In genomic region chr12:76434111-76434510, GRCm38 (mm10) we compare ENCODE assay signal across 25 mouse cellular contexts. TPM values are rescaled to one million over a fixed set of nuclear protein-coding genes. Genes with fewer than 3 reads are reported as not detected.
DNase-seq lines count a peak whose midpoint lies in the region; ATAC-seq and TF ChIP-seq lines count a peak whose summit lies in the region.
"Had no signal": no experiment of that assay in that cellular context is flagged by ENCODE, and none has a peak within 500 bp of the region (broad histone marks: within the 10 kb centered on the region; RNA-seq: fewer than 3 reads in every experiment).

No protein-coding gene starts in this region.

- TF ChIP-seq EP300 in liver, postnatal 0 days (IDR thresholded peaks at IDR 0.05; ENCODE audit: low read depth), result no peak
- peak; percentile 46; the same call in 1 of the 2 replicates for TF ChIP-seq EP300 in lung, postnatal 0 days (IDR thresholded peaks at IDR 0.05)

- no peak for TF ChIP-seq CTCF in liver, adult 2 months (IDR thresholded peaks at IDR 0.05; ENCODE audit: low read depth, low read length)
- TF ChIP-seq CTCF in liver, postnatal 0 days (IDR thresholded peaks at IDR 0.05; ENCODE audit: low read depth), result no peak
- 0 out of 2 replicates have a peak, but pooled peaks have one; percentile 27 for TF ChIP-seq CTCF in lung, postnatal 0 days (IDR thresholded peaks at IDR 0.05)

- WGBS in heart, embryonic 11.5 days (ENCODE audit: insufficient replicate concordance), result 19% methylated on average over 7 of the region's 7 CpGs
- WGBS in heart, embryonic 15.5 days, result 26% methylated on average over 7 of the region's 7 CpGs
- 18% methylated on average over 7 of the region's 7 CpGs for WGBS in liver, adult 2 months
- WGBS in liver, postnatal 0 days (ENCODE audit: insufficient replicate concordance), result 35% methylated on average over 7 of the region's 7 CpGs
- WGBS in lung, postnatal 0 days, result 21% methylated on average over 7 of the region's 7 CpGs

- H3K79me2 ChIP-seq in liver, adult 2 months (ENCODE audit: control insufficient read depth, insufficient read depth, low read length), result no peaks in the 10 kb centered on the region

- TF ChIP-seq POLR2A in liver, adult 2 months (IDR thresholded peaks at IDR 0.05; ENCODE audit: extremely low read depth, insufficient read depth, low read length), result no peak

- no peak overlapping the region; the same call in 1 of the 2 replicates for H3K9ac ChIP-seq in heart, embryonic 11.5 days (ENCODE audit: low read depth, low read length)
- H3K9ac ChIP-seq in heart, embryonic 15.5 days, result no peak overlapping the region
- H3K9ac ChIP-seq in liver, adult 2 months (ENCODE audit: low read depth, low read length), result no peak overlapping the region
- no peak overlapping the region for H3K9ac ChIP-seq in liver, postnatal 0 days (replicated peaks)
- H3K9ac ChIP-seq in lung, postnatal 0 days (replicated peaks; ENCODE audit: low read depth), result no peak overlapping the region
- H3K9ac ChIP-seq: hindbrain, embryonic 14.5 days; intestine, embryonic 15.5 days had no signal

- H3K4me2 ChIP-seq in heart, embryonic 11.5 days, result peak overlapping the region; percentile 78
- peak overlapping the region; percentile 64 for H3K4me2 ChIP-seq in heart, embryonic 15.5 days
- no peak overlapping the region for H3K4me2 ChIP-seq in liver, postnatal 0 days (ENCODE audit: low read depth, low read length)
- H3K4me2 ChIP-seq in lung, postnatal 0 days (replicated peaks; ENCODE audit: low read depth, low read length), result peak overlapping the region; percentile 2; the same call in 1 of the 2 replicates
- H3K4me2 ChIP-seq: hindbrain, embryonic 14.5 days had no signal

- ATAC-seq in heart, embryonic 11.5 days (replicated peaks; ENCODE audit: insufficient number of reproducible peaks, low FRiP score, low TSS enrichment), result no peak
- no peak; the same call in 1 of the 2 replicates for ATAC-seq in heart, embryonic 15.5 days (replicated peaks; ENCODE audit: insufficient number of reproducible peaks, insufficient read depth, low FRiP score, low read depth)
- ATAC-seq in liver, postnatal 0 days, result no peak
- ATAC-seq in lung, postnatal 0 days, result peak; percentile 69
- ATAC-seq: forebrain, embryonic 14.5 days; intestine, embryonic 15.5 days had no signal

- H3K27ac ChIP-seq in heart, embryonic 11.5 days (ENCODE audit: low read depth, low read length), result 0 out of 2 replicates have a peak overlapping the region, but pooled peaks have one; percentile 25
- no peak overlapping the region for H3K27ac ChIP-seq in heart, embryonic 15.5 days
- H3K27ac ChIP-seq in liver, adult 2 months (replicated peaks; ENCODE audit: insufficient read depth, low read depth, low read length), result no peak overlapping the region
- no peak overlapping the region for H3K27ac ChIP-seq in liver, postnatal 0 days (ENCODE audit: low read depth)
- H3K27ac ChIP-seq in lung, postnatal 0 days (ENCODE audit: low read length), result no peak overlapping the region
- H3K27ac ChIP-seq: embryonic facial prominence, embryonic 15.5 days; forebrain, embryonic 10.5 days; gastrocnemius, adult 2 months; hindbrain, embryonic 14.5 days; intestine, embryonic 15.5 days had no signal

- H3K4me1 ChIP-seq in heart, embryonic 11.5 days (ENCODE audit: control insufficient read depth, insufficient read depth, low read length), result peaks cover 5% of the 10 kb centered on the region; the same call in 1 of the 2 replicates
- H3K4me1 ChIP-seq in heart, embryonic 15.5 days (replicated peaks), result peaks cover 20% of the 10 kb centered on the region
- H3K4me1 ChIP-seq in liver, adult 2 months (ENCODE audit: control insufficient read depth, insufficient read depth, low read length), result peaks cover 6% of the 10 kb centered on the region
- H3K4me1 ChIP-seq in liver, postnatal 0 days (ENCODE audit: insufficient read depth), result peaks cover 5% of the 10 kb centered on the region
- H3K4me1 ChIP-seq in lung, postnatal 0 days (ENCODE audit: insufficient read depth, low read depth, low read length), result peaks cover 4% of the 10 kb centered on the region; the same call in 1 of the 2 replicates

- peaks cover 10% of the 10 kb centered on the region for H3K27me3 ChIP-seq in heart, embryonic 11.5 days (ENCODE audit: control insufficient read depth, insufficient read depth, low read length)
- peaks cover 9% of the 10 kb centered on the region for H3K27me3 ChIP-seq in heart, embryonic 15.5 days
- H3K27me3 ChIP-seq in liver, adult 2 months (ENCODE audit: control insufficient read depth, insufficient read depth, low read length), result no peaks in the 10 kb centered on the region
- peaks cover 4% of the 10 kb centered on the region; the same call in 1 of the 2 replicates for H3K27me3 ChIP-seq in liver, postnatal 0 days (ENCODE audit: insufficient read depth, low read length)
- H3K27me3 ChIP-seq in lung, postnatal 0 days (replicated peaks; ENCODE audit: insufficient read depth, low read length), result no peaks in the 10 kb centered on the region
- H3K27me3 ChIP-seq: intestine, embryonic 15.5 days had no signal

- DNase-seq in heart, postnatal 10 days, result no peak
- no peak for DNase-seq in heart, adult 8-10 months (ENCODE audit: low spot score)
- DNase-seq in liver, adult 2 months (ENCODE audit: extremely low read depth, low read depth, low spot score), result peak; percentile 78
- DNase-seq in liver, postnatal 0 days, result no peak
- DNase-seq in lung, postnatal 0 days (ENCODE audit: low spot score), result peak; percentile 62
- no peak for DNase-seq in lung, postnatal 25 days (ENCODE audit: low spot score)
- DNase-seq: adrenal gland, postnatal 10 days; cerebellum, adult 11 months; cerebellum, adult 8-10 months; cerebellum, postnatal 14 days; embryo, embryonic 11 days; gastrocnemius, adult 2 months; gastrocnemius, postnatal 25 days had no signal

- no peaks in the 10 kb centered on the region for H3K36me3 ChIP-seq in heart, embryonic 11.5 days (ENCODE audit: control insufficient read depth, insufficient read depth, low read length)
- H3K36me3 ChIP-seq in heart, embryonic 15.5 days, result no peaks in the 10 kb centered on the region
- no peaks in the 10 kb centered on the region for H3K36me3 ChIP-seq in liver, adult 2 months (ENCODE audit: control insufficient read depth, insufficient read depth, low read length)
- no peaks in the 10 kb centered on the region for H3K36me3 ChIP-seq in liver, postnatal 0 days (replicated peaks; ENCODE audit: insufficient read depth, low read length)
- no peaks in the 10 kb centered on the region for H3K36me3 ChIP-seq in lung, postnatal 0 days (ENCODE audit: insufficient read depth, low read length)
- H3K36me3 ChIP-seq: embryonic facial prominence, embryonic 15.5 days; forebrain, embryonic 10.5 days; hindbrain, embryonic 10.5 days; intestine, embryonic 15.5 days had no signal

- H3K9me3 ChIP-seq in heart, embryonic 11.5 days (replicated peaks; ENCODE audit: control insufficient read depth, low read length), result no peaks in the 10 kb centered on the region
- no peaks in the 10 kb centered on the region for H3K9me3 ChIP-seq in heart, embryonic 15.5 days (replicated peaks)
- H3K9me3 ChIP-seq in liver, postnatal 0 days (ENCODE audit: low read length), result no peaks in the 10 kb centered on the region
- no peaks in the 10 kb centered on the region for H3K9me3 ChIP-seq in lung, postnatal 0 days (ENCODE audit: low read length)
- H3K9me3 ChIP-seq: embryonic facial prominence, embryonic 15.5 days; forebrain, embryonic 10.5 days; hindbrain, embryonic 10.5 days; intestine, embryonic 15.5 days had no signal

- no peak overlapping the region for H3K4me3 ChIP-seq in heart, embryonic 11.5 days (ENCODE audit: low read depth, low read length)
- peak overlapping the region; percentile 16 for H3K4me3 ChIP-seq in heart, embryonic 15.5 days
- H3K4me3 ChIP-seq in liver, adult 2 months (ENCODE audit: insufficient read depth, low read depth, low read length), result no peak overlapping the region
- no peak overlapping the region for H3K4me3 ChIP-seq in liver, postnatal 0 days (ENCODE audit: low read depth, low read length)
- H3K4me3 ChIP-seq in lung, postnatal 0 days (ENCODE audit: low read depth, low read length), result no peak overlapping the region
- H3K4me3 ChIP-seq: erythroblast, embryonic 14.5 days; gastrocnemius, adult 2 months had no signal

- intact Hi-C loops in heart, postnatal 10 days (cut with DNase I), result no loop called here

RNA-seq across cellular contexts. Expression of gene Ppp1r36, which starts 16.8 kb away (rescaled TPM):
- 2.8 and 3.7 TPM in 2 replicates for polyA plus RNA-seq in heart, embryonic 11.5 days (2014; fragmentation: Nextera tagmentation; extraction: Ambion mirVana)
- total RNA-seq in heart, postnatal 10 days (2021), result 1 to 10 TPM in 1 of 2 experiments, under 1 TPM in 1; 0.79 to 1.0 TPM
- 1.8 and 2.2 TPM in 2 replicates for polyA plus RNA-seq in heart, embryonic 15.5 days (2015; fragmentation: Nextera tagmentation; extraction: Ambion mirVana)
- under 1 TPM in 2 of 4 experiments, not detected in 2; 0.41 to 0.69 TPM for total RNA-seq in heart, adult 8-10 months (2022)
- total RNA-seq in liver, adult 2 months (2014; rRNA removed), result under 0.01 TPM in 1 of 2 replicates, not detected in the other
- not detected in 2 replicates for polyA plus RNA-seq in liver, adult 2 months (2012; rRNA removed)
- polyA plus RNA-seq in liver, postnatal 0 days (2015; fragmentation: Nextera tagmentation; extraction: Ambion mirVana), result 0.15 and 0.18 TPM in 2 replicates
- 11.5 and 14.0 TPM in 2 replicates for polyA plus RNA-seq in lung, postnatal 0 days (2015; fragmentation: Nextera tagmentation; extraction: Ambion mirVana)
- total RNA-seq: gastrocnemius, adult 2 months; gastrocnemius, postnatal 25 days; granulocyte monocyte progenitor cell, adult 5-6 weeks; MEL had no signal
- polyA plus RNA-seq: C2C12; erythroblast, embryonic 14.5 days had no signal

RNA-seq across cellular contexts. Expression of gene Hspa2, which starts 30.1 kb away (rescaled TPM):
- polyA plus RNA-seq in heart, embryonic 11.5 days (2014; fragmentation: Nextera tagmentation; extraction: Ambion mirVana), result 19.5 and 20.6 TPM in 2 replicates
- 10 to 100 TPM in 1 of 2 experiments, 1 to 10 TPM in 1; 9.9 to 11.7 TPM for total RNA-seq in heart, postnatal 10 days (2021)
- 15.5 and 15.8 TPM in 2 replicates for polyA plus RNA-seq in heart, embryonic 15.5 days (2015; fragmentation: Nextera tagmentation; extraction: Ambion mirVana)
- total RNA-seq in heart, adult 8-10 months (2022), result 1 to 10 TPM; 4.1 to 7.7 (median 5.8) TPM
- total RNA-seq in liver, adult 2 months (2014; rRNA removed), result 3.3 and 3.8 TPM in 2 replicates
- 1.4 and 2.2 TPM in 2 replicates for polyA plus RNA-seq in liver, adult 2 months (2012; rRNA removed)
- polyA plus RNA-seq in liver, postnatal 0 days (2015; fragmentation: Nextera tagmentation; extraction: Ambion mirVana), result 1.9 and 2.5 TPM in 2 replicates
- 25.0 and 30.2 TPM in 2 replicates for polyA plus RNA-seq in lung, postnatal 0 days (2015; fragmentation: Nextera tagmentation; extraction: Ambion mirVana)

Comparison
In these comparisons a context has a peak if more than half of its experiments do, and no peak if none do; other contexts are left out.
1. DNase-seq: peak in liver, adult 2 months (single experiment) and lung, postnatal 0 days (single experiment); none in heart, postnatal 10 days (0 of 2), heart, adult 8-10 months (single experiment), liver, postnatal 0 days (single experiment) and lung, postnatal 25 days (single experiment).